Comparison of ENCODE assay signal across 8 mouse cellular contexts in the genomic region with DNA sequence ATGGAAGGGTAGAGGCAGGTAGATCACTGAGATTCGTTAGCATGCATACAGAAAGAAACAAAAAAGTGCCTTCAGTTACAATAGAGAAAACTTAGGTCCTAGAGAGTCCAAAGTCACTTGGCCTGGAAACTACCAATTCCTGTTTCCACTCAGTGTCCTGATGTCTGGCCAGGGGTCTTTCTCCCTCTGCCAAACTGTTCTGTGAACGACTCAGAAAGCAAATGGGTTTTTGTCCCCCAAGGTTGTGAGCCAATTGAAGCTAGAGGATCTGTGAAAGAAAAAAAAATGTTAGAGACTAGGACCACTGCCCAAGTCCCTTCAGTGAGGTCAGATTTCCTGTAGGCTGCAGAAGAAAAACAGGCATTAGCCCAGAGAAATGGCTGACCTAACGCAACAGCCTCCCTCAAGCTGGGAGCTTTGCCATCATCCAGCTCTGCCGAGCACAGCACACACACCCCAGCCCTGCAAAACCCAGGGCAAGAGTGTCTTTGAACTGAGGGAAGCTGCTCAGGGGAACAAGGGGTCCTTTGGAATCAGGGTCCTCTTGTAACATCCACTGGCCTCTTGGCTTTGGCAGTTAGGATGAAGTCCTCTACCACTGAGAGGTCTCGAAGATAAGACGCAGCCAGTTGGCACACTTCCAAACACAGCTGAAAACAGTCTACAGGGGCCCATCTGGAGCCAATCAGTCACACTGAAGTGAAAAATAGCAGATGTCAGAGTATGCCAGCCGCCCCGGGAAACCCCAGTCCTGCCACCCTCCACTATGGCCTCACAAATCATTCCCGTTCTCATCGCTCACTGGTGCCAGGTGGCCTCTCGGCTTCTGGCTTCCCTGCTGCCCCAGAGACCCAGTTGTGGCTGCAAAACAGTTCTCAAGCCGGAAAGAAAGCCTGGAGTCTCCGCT.
A peak's percentile ranks its signal among the peaks of the same experiment; 100 is the strongest.
DNase-seq lines count a peak whose midpoint lies in the region; ATAC-seq and TF ChIP-seq lines count a peak whose summit lies in the region.

No protein-coding gene starts in this region.

- ATAC-seq in embryonic facial prominence, embryonic 14.5 days (ENCODE audit: low read depth) = peak; percentile 92
- peak; percentile 85 for ATAC-seq in heart, embryonic 11.5 days (replicated peaks; ENCODE audit: insufficient number of reproducible peaks, low FRiP score, low TSS enrichment)
- no peak for ATAC-seq in liver, postnatal 0 days
- ATAC-seq in neural tube, embryonic 15.5 days (ENCODE audit: low FRiP score) = peak; percentile 81
- ATAC-seq in megakaryocyte, adult 5-6 weeks (ENCODE audit: poor library complexity, severe bottlenecking) = no peak

- H3K9me3 ChIP-seq in embryonic facial prominence, embryonic 14.5 days (ENCODE audit: control insufficient read depth, low read length) = no peaks in the 10 kb centered on the region
- H3K9me3 ChIP-seq in heart, embryonic 11.5 days (replicated peaks; ENCODE audit: control insufficient read depth, low read length) = no peaks in the 10 kb centered on the region
- H3K9me3 ChIP-seq in liver, postnatal 0 days (ENCODE audit: low read length) = no peaks in the 10 kb centered on the region
- no peaks in the 10 kb centered on the region for H3K9me3 ChIP-seq in neural tube, embryonic 15.5 days (replicated peaks)

- H3K27me3 ChIP-seq in embryonic facial prominence, embryonic 14.5 days (replicated peaks; ENCODE audit: control insufficient read depth, insufficient read depth, low read length) = no peaks in the 10 kb centered on the region
- no peaks in the 10 kb centered on the region for H3K27me3 ChIP-seq in heart, embryonic 11.5 days (ENCODE audit: control insufficient read depth, insufficient read depth, low read length)
- no peaks in the 10 kb centered on the region for H3K27me3 ChIP-seq in kidney, adult 2 months (replicated peaks; ENCODE audit: control insufficient read depth, insufficient read depth, low read length)
- no peaks in the 10 kb centered on the region for H3K27me3 ChIP-seq in liver, postnatal 0 days (ENCODE audit: insufficient read depth, low read length)
- no peaks in the 10 kb centered on the region for H3K27me3 ChIP-seq in neural tube, embryonic 15.5 days (replicated peaks)

- H3K4me2 ChIP-seq in embryonic facial prominence, embryonic 14.5 days (ENCODE audit: low read depth, low read length) = peak overlapping the region; percentile 30
- H3K4me2 ChIP-seq in heart, embryonic 11.5 days = peak overlapping the region; percentile 45
- no peak overlapping the region for H3K4me2 ChIP-seq in liver, postnatal 0 days (ENCODE audit: low read depth, low read length)
- H3K4me2 ChIP-seq in neural tube, embryonic 15.5 days = peak overlapping the region; percentile 0; the same call in 1 of the 2 replicates

- H3K4me3 ChIP-seq in embryonic facial prominence, embryonic 14.5 days (ENCODE audit: low read depth, low read length) = no peak overlapping the region
- H3K4me3 ChIP-seq in heart, embryonic 11.5 days (ENCODE audit: low read depth, low read length) = no peak overlapping the region
- no peak overlapping the region for H3K4me3 ChIP-seq in kidney, adult 2 months (ENCODE audit: insufficient read depth, low read depth, low read length)
- no peak overlapping the region for H3K4me3 ChIP-seq in liver, postnatal 0 days (ENCODE audit: low read depth, low read length)
- no peak overlapping the region for H3K4me3 ChIP-seq in neural tube, embryonic 15.5 days (replicated peaks)

- no peak for TF ChIP-seq POLR2A in kidney, adult 2 months (IDR thresholded peaks at IDR 0.05; ENCODE audit: low read depth, low read length)

- no peak overlapping the region for H3K9ac ChIP-seq in embryonic facial prominence, embryonic 14.5 days (ENCODE audit: low read depth, low read length)
- H3K9ac ChIP-seq in heart, embryonic 11.5 days (ENCODE audit: low read depth, low read length) = 0 out of 2 replicates have a peak overlapping the region, but pooled peaks have one; percentile 10
- H3K9ac ChIP-seq in liver, postnatal 0 days (replicated peaks) = no peak overlapping the region
- H3K9ac ChIP-seq in neural tube, embryonic 15.5 days (replicated peaks) = no peak overlapping the region

- 17% methylated on average over 13 of the region's 13 CpGs for WGBS in embryonic facial prominence, embryonic 14.5 days
- WGBS in heart, embryonic 11.5 days (ENCODE audit: insufficient replicate concordance) = 15% methylated on average over 13 of the region's 13 CpGs
- WGBS in kidney, adult 2 months = 14% methylated on average over 13 of the region's 13 CpGs
- 41% methylated on average over 13 of the region's 13 CpGs for WGBS in liver, postnatal 0 days (ENCODE audit: insufficient replicate concordance)
- 14% methylated on average over 13 of the region's 13 CpGs for WGBS in neural tube, embryonic 15.5 days

- TF ChIP-seq EP300 in liver, postnatal 0 days (IDR thresholded peaks at IDR 0.05; ENCODE audit: low read depth) = no peak

- TF ChIP-seq CTCF in kidney, adult 2 months (conservative IDR thresholded peaks at IDR 0.05; ENCODE audit: insufficient read depth, insufficient read length, low read depth, low read length) = no peak
- no peak for TF ChIP-seq CTCF in liver, postnatal 0 days (IDR thresholded peaks at IDR 0.05; ENCODE audit: low read depth)

- H3K27ac ChIP-seq in embryonic facial prominence, embryonic 14.5 days (replicated peaks; ENCODE audit: low read depth, low read length) = peak overlapping the region; percentile 78
- peak overlapping the region; percentile 79 for H3K27ac ChIP-seq in heart, embryonic 11.5 days (ENCODE audit: low read depth, low read length)
- H3K27ac ChIP-seq in kidney, adult 2 months (ENCODE audit: insufficient read depth, low read depth, low read length) = no peak overlapping the region
- no peak overlapping the region for H3K27ac ChIP-seq in liver, postnatal 0 days (ENCODE audit: low read depth)
- H3K27ac ChIP-seq in neural tube, embryonic 15.5 days (replicated peaks) = peak overlapping the region; percentile 43

- no peaks in the 10 kb centered on the region for H3K36me3 ChIP-seq in embryonic facial prominence, embryonic 14.5 days (ENCODE audit: control insufficient read depth, insufficient read depth, low read length)
- H3K36me3 ChIP-seq in heart, embryonic 11.5 days (ENCODE audit: control insufficient read depth, insufficient read depth, low read length) = no peaks in the 10 kb centered on the region
- no peaks in the 10 kb centered on the region for H3K36me3 ChIP-seq in kidney, adult 2 months (ENCODE audit: control insufficient read depth, insufficient read depth, low read length)
- H3K36me3 ChIP-seq in liver, postnatal 0 days (replicated peaks; ENCODE audit: insufficient read depth, low read length) = no peaks in the 10 kb centered on the region
- no peaks in the 10 kb centered on the region for H3K36me3 ChIP-seq in neural tube, embryonic 15.5 days

- H3K4me1 ChIP-seq in embryonic facial prominence, embryonic 14.5 days (ENCODE audit: control insufficient read depth, insufficient read depth, low read length) = peaks cover 21% of the 10 kb centered on the region
- peaks cover 21% of the 10 kb centered on the region for H3K4me1 ChIP-seq in heart, embryonic 11.5 days (ENCODE audit: control insufficient read depth, insufficient read depth, low read length)
- H3K4me1 ChIP-seq in kidney, adult 2 months (ENCODE audit: control insufficient read depth, insufficient read depth, low read length) = no peaks in the 10 kb centered on the region
- no peaks in the 10 kb centered on the region for H3K4me1 ChIP-seq in liver, postnatal 0 days (ENCODE audit: insufficient read depth)
- peaks cover 18% of the 10 kb centered on the region for H3K4me1 ChIP-seq in neural tube, embryonic 15.5 days

- DNase-seq in cerebellum, adult 9-11 months = peak; percentile 37
- no peak for DNase-seq in cerebellum, adult 11-12 months
- DNase-seq in embryonic facial prominence, embryonic 14.5 days (ENCODE audit: low spot score) = peak; percentile 96
- DNase-seq in kidney, adult 2 months = peak; percentile 68
- DNase-seq in liver, postnatal 0 days = peak; percentile 16

Comparison
In these comparisons a context has a peak if more than half of its experiments do, and no peak if none do; other contexts are left out.
1. ATAC-seq: peak in embryonic facial prominence, embryonic 14.5 days (single experiment), heart, embryonic 11.5 days (single experiment) and neural tube, embryonic 15.5 days (single experiment); none in liver, postnatal 0 days (single experiment) and megakaryocyte, adult 5-6 weeks (single experiment).
2. H3K27ac ChIP-seq: peak in embryonic facial prominence, embryonic 14.5 days (single experiment), heart, embryonic 11.5 days (single experiment) and neural tube, embryonic 15.5 days (single experiment); none in kidney, adult 2 months (single experiment) and liver, postnatal 0 days (single experiment).